Mouse (Mus musculus) lung, postnatal 0 days (tissue): ENCODE measurements around the gene Gpr83.

Experiments used
- CTCF ChIP-seq: IDR thresholded peaks from 2 replicates; pipeline ENCODE4 v1.5.1; 2016; ENCODE audit warnings: antibody characterized with exemption, mild to moderate bottlenecking
- EP300 ChIP-seq: IDR thresholded peaks from 2 replicates; pipeline ENCODE4 v1.6.1; 2016; ENCODE audit warnings: antibody characterized with exemption, mild to moderate bottlenecking, control low read depth

- TF ChIP-seq EP300, result no peak
- TF ChIP-seq CTCF, result no peak
Measured at GRCm38 (mm10) chr9:14821396-14821795, 38.6 kb upstream of the Gpr83 start.
